Mouse (Mus musculus) thymus, adult 2 months (tissue): Measurements from ENCODE around the gene Pxdn.

Experiments
- CTCF ChIP-seq: fragments of 200-500 bp; IDR thresholded peaks from 2 replicates; pipeline ENCODE4 v1.5.1; 2012; ENCODE audit warnings: mild to moderate bottlenecking, control low read depth, low read length, moderate library complexity, borderline replicate concordance; ENCODE audit not compliant: control insufficient read depth, poor library complexity, insufficient read depth; ENCODE audit errors: extremely low read depth
- POLR2A ChIP-seq: fragments of 200-500 bp; IDR thresholded peaks from 2 replicates; pipeline ENCODE4 v1.6.1; 2012; ENCODE audit warnings: mild to moderate bottlenecking, low read length, control low read depth, moderate library complexity; ENCODE audit not compliant: control insufficient read depth, poor library complexity, insufficient read depth; ENCODE audit errors: extremely low read depth

GRCm38 (mm10) chr12:29926896-29927295 is 10.5 kb upstream of the Pxdn start:
- TF ChIP-seq POLR2A (no peak), CTCF (no peak)
